Mouse (Mus musculus): ENCODE measurements around the gene Olfr1034. TPM values are rescaled to one million over a fixed set of nuclear protein-coding genes. Genes with fewer than 3 reads are reported as not detected.

The Olfr1034 gene
- polyA plus RNA-seq, 1 experiment from 2014 or later = not detected

DNA sequence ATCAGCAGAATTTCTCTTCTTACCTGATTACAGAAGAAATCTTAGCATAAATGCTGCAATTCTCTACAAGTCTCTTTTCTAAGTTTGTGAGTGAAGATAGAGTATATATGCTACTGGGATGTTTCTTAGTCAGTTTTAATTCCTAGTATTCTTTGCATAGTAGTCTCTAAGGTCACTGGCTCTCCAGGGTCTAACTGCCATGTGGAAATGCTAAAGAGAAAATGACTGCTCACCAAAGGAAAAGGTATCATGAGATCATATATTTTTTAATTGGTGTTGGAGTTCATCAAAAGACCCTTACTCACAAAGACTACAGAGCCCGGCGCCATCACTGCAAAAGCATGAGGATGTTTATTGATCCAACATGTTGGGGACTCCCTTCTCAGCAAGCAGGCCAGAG, 41.6 kb downstream of the Olfr1034 start, which contains the start of gene Olfr1037:
Gene Olfr1037 (minus strand): TSS at position 101 of the 400 bp plus-strand sequence.
- no peaks in the 10 kb centered on the region for H3K4me1 ChIP-seq (ENCODE audit: control insufficient read depth, insufficient read depth, low read length)
- H3K9ac ChIP-seq (ENCODE audit: low read depth, low read length) = no peak within 1 kb of the TSS
- H3K9me3 ChIP-seq (replicated peaks; ENCODE audit: control insufficient read depth, low read length) = no peaks in the 10 kb centered on the region
- no peak for ATAC-seq (replicated peaks; ENCODE audit: insufficient number of reproducible peaks, low FRiP score, low TSS enrichment)
- H3K27ac ChIP-seq (ENCODE audit: low read depth, low read length) = no peak within 1 kb of the TSS
- WGBS (ENCODE audit: insufficient replicate concordance) = 85% methylated on average over 2 of the region's 2 CpGs
- no peak within 1 kb of the TSS for H3K4me2 ChIP-seq
- no peaks in the 10 kb centered on the region for H3K36me3 ChIP-seq (ENCODE audit: control insufficient read depth, insufficient read depth, low read length)
- no peaks in the 10 kb centered on the region for H3K27me3 ChIP-seq (ENCODE audit: control insufficient read depth, insufficient read depth, low read length)
- no peak within 1 kb of the TSS for H3K4me3 ChIP-seq (ENCODE audit: low read depth, low read length)

Other genes starting within 250 kb of the Olfr1034 start
- not detected in 2 replicates for gene Olfr1016, start 243.3 kb upstream of the Olfr1034 start, polyA plus RNA-seq (2014; fragmentation: Nextera tagmentation; extraction: Ambion mirVana)
- gene Olfr1018, start 227.4 kb upstream of the Olfr1034 start, polyA plus RNA-seq (2014; fragmentation: Nextera tagmentation; extraction: Ambion mirVana) = not detected in 2 replicates
- not detected in 2 replicates for gene Olfr1019, start 200.4 kb upstream of the Olfr1034 start, polyA plus RNA-seq (2014; fragmentation: Nextera tagmentation; extraction: Ambion mirVana)
- gene Olfr1020, start 198.8 kb upstream of the Olfr1034 start, polyA plus RNA-seq (2014; fragmentation: Nextera tagmentation; extraction: Ambion mirVana) = not detected in 2 replicates
- not detected in 2 replicates for gene Olfr1022, start 177.3 kb upstream of the Olfr1034 start, polyA plus RNA-seq (2014; fragmentation: Nextera tagmentation; extraction: Ambion mirVana)
- gene Olfr1023, start 160.2 kb upstream of the Olfr1034 start, polyA plus RNA-seq (2014; fragmentation: Nextera tagmentation; extraction: Ambion mirVana) = not detected in 2 replicates
- not detected in 2 replicates for gene Olfr1024, start 140.8 kb upstream of the Olfr1034 start, polyA plus RNA-seq (2014; fragmentation: Nextera tagmentation; extraction: Ambion mirVana)
- gene Olfr1025-ps1, start 130.7 kb upstream of the Olfr1034 start, polyA plus RNA-seq (2014; fragmentation: Nextera tagmentation; extraction: Ambion mirVana) = not detected in 2 replicates
- not detected in 2 replicates for gene Olfr1026, start 124.3 kb upstream of the Olfr1034 start, polyA plus RNA-seq (2014; fragmentation: Nextera tagmentation; extraction: Ambion mirVana)
- gene Olfr1028, start 95.4 kb upstream of the Olfr1034 start, polyA plus RNA-seq (2014; fragmentation: Nextera tagmentation; extraction: Ambion mirVana) = not detected in 2 replicates
- gene Olfr1029, start 72.0 kb upstream of the Olfr1034 start, polyA plus RNA-seq (2014; fragmentation: Nextera tagmentation; extraction: Ambion mirVana) = not detected in 2 replicates
- gene Olfr1030, start 66.6 kb upstream of the Olfr1034 start, polyA plus RNA-seq (2014; fragmentation: Nextera tagmentation; extraction: Ambion mirVana) = not detected in 2 replicates
- not detected in 2 replicates for gene Olfr1031, start 55.6 kb upstream of the Olfr1034 start, polyA plus RNA-seq (2014; fragmentation: Nextera tagmentation; extraction: Ambion mirVana)
- not detected in 2 replicates for gene Olfr1032, start 40.3 kb upstream of the Olfr1034 start, polyA plus RNA-seq (2014; fragmentation: Nextera tagmentation; extraction: Ambion mirVana)
- gene Olfr1033, start 25.2 kb upstream of the Olfr1034 start, polyA plus RNA-seq (2014; fragmentation: Nextera tagmentation; extraction: Ambion mirVana) = 0.34 TPM in 1 of 2 replicates, not detected in the other
- gene Olfr1036, start 28.1 kb downstream of the Olfr1034 start, polyA plus RNA-seq (2014; fragmentation: Nextera tagmentation; extraction: Ambion mirVana) = not detected in 2 replicates
- gene Olfr1037, start 41.5 kb downstream of the Olfr1034 start, polyA plus RNA-seq (2014; fragmentation: Nextera tagmentation; extraction: Ambion mirVana) = not detected in 2 replicates
- not detected in 2 replicates for gene Olfr1039, start 90.1 kb downstream of the Olfr1034 start, polyA plus RNA-seq (2014; fragmentation: Nextera tagmentation; extraction: Ambion mirVana)
- gene Olfr1040, start 100.9 kb downstream of the Olfr1034 start, polyA plus RNA-seq (2014; fragmentation: Nextera tagmentation; extraction: Ambion mirVana) = not detected in 2 replicates
- not detected in 2 replicates for gene Olfr1042, start 116.0 kb downstream of the Olfr1034 start, polyA plus RNA-seq (2014; fragmentation: Nextera tagmentation; extraction: Ambion mirVana)
- not detected in 2 replicates for gene Olfr1043, start 121.7 kb downstream of the Olfr1034 start, polyA plus RNA-seq (2014; fragmentation: Nextera tagmentation; extraction: Ambion mirVana)
- not detected in 2 replicates for gene Olfr1044, start 132.0 kb downstream of the Olfr1034 start, polyA plus RNA-seq (2014; fragmentation: Nextera tagmentation; extraction: Ambion mirVana)
- gene Olfr52, start 139.8 kb downstream of the Olfr1034 start, polyA plus RNA-seq (2014; fragmentation: Nextera tagmentation; extraction: Ambion mirVana) = not detected in 2 replicates
- not detected in 2 replicates for gene Olfr1045, start 157.1 kb downstream of the Olfr1034 start, polyA plus RNA-seq (2014; fragmentation: Nextera tagmentation; extraction: Ambion mirVana)
- not detected in 2 replicates for gene Olfr1046, start 173.5 kb downstream of the Olfr1034 start, polyA plus RNA-seq (2014; fragmentation: Nextera tagmentation; extraction: Ambion mirVana)
- not detected in 2 replicates for gene Olfr1047, start 185.5 kb downstream of the Olfr1034 start, polyA plus RNA-seq (2014; fragmentation: Nextera tagmentation; extraction: Ambion mirVana)
- gene Olfr1048, start 194.4 kb downstream of the Olfr1034 start, polyA plus RNA-seq (2014; fragmentation: Nextera tagmentation; extraction: Ambion mirVana) = not detected in 2 replicates
- gene Olfr1049, start 212.5 kb downstream of the Olfr1034 start, polyA plus RNA-seq (2014; fragmentation: Nextera tagmentation; extraction: Ambion mirVana) = not detected in 2 replicates
- gene Olfr1051, start 233.2 kb downstream of the Olfr1034 start, polyA plus RNA-seq (2014; fragmentation: Nextera tagmentation; extraction: Ambion mirVana) = not detected in 2 replicates
- gene Olfr1052, start 246.6 kb downstream of the Olfr1034 start, polyA plus RNA-seq (2014; fragmentation: Nextera tagmentation; extraction: Ambion mirVana) = not detected in 2 replicates

All from heart, embryonic 11.5 days (tissue).